Mouse (Mus musculus): ENCODE data around the gene Acer3.

Gene Acer3

GRCm38 (mm10) chr7:98332678-98333397, 11.8 kb upstream of the Acer3 start:
- DNase-seq = no peak

- no peak for DNase-seq
These were observed 10.9 kb upstream of the Acer3 start for GRCm38 (mm10) chr7:98331932-98332331.

GRCm38 (mm10) chr7:98330375-98331002, 9.5 kb upstream of the Acer3 start:
- no peak for DNase-seq

GRCm38 (mm10) chr7:98329651-98330374, 8.8 kb upstream of the Acer3 start:
- DNase-seq = no peak

GRCm38 (mm10) chr7:98328311-98328710, 7.3 kb upstream of the Acer3 start:
- DNase-seq = no peak

- DNase-seq = no peak
These were observed 5.0 kb upstream of the Acer3 start for GRCm38 (mm10) chr7:98326051-98326450.

GRCm38 (mm10) chr7:98324228-98324627, 3.2 kb upstream of the Acer3 start:
- no peak for DNase-seq

GRCm38 (mm10) chr7:98323288-98324019, 2.4 kb upstream of the Acer3 start:
- no peak for DNase-seq

- no peak for DNase-seq
These were observed 1.4 kb upstream of the Acer3 start for GRCm38 (mm10) chr7:98322415-98322814.

GRCm38 (mm10) chr7:98320006-98320556, 927 bp downstream of the Acer3 start:
- DNase-seq = no peak

GRCm38 (mm10) chr7:98316568-98316967, 4.4 kb downstream of the Acer3 start:
- no peak for DNase-seq

GRCm38 (mm10) chr7:98315087-98315486, 5.9 kb downstream of the Acer3 start:
- DNase-seq = no peak

- no peak for DNase-seq
These were observed 8.7 kb downstream of the Acer3 start for GRCm38 (mm10) chr7:98312185-98312920.

- no peak for DNase-seq
These were observed 10.7 kb downstream of the Acer3 start for GRCm38 (mm10) chr7:98310266-98310665.

GRCm38 (mm10) chr7:98309219-98310030, 11.6 kb downstream of the Acer3 start:
- DNase-seq = peak; percentile 93

GRCm38 (mm10) chr7:98308607-98309218, 12.3 kb downstream of the Acer3 start:
- DNase-seq = peak; percentile 27

GRCm38 (mm10) chr7:98307921-98308606, 12.9 kb downstream of the Acer3 start:
- peak; percentile 26 for DNase-seq

- no peak for DNase-seq
These were observed 13.6 kb downstream of the Acer3 start for GRCm38 (mm10) chr7:98307411-98307810.

- DNase-seq = no peak
These were observed 28.1 kb downstream of the Acer3 start for GRCm38 (mm10) chr7:98292901-98293300.

- DNase-seq = no peak
These were observed 31.4 kb downstream of the Acer3 start for GRCm38 (mm10) chr7:98289585-98289984.
